Mouse (Mus musculus) hindbrain, embryonic 15.5 days (tissue): Measurements from ENCODE around the gene Rbm46. TPM values are rescaled to one million over a fixed set of nuclear protein-coding genes. Genes with fewer than 3 reads are reported as not detected.

Source experiments
- ATAC-seq: fragments of 200-750 bp; cut with Nextera tagmentation; 2 replicates; pipeline ENCODE4 v1.8.0; 2017; ENCODE audit warnings: low read depth, moderate number of reproducible peaks, moderate TSS enrichment; ENCODE audit not compliant: low FRiP score
- H3K27ac ChIP-seq: fragments of 300-500 bp; sonication (generic); replicated peaks from 2 replicates; pipeline ENCODE4 v1.5.1; 2015; ENCODE audit warnings: mild to moderate bottlenecking, inconsistent platforms
- H3K27me3 ChIP-seq: fragments of 300-500 bp; sonication (generic); 2 replicates; pipeline ENCODE4 v1.6.1; 2015; ENCODE audit warnings: control low read depth, inconsistent platforms
- H3K36me3 ChIP-seq: fragments of 300-500 bp; sonication (generic); 2 replicates; pipeline ENCODE4 v1.6.1; 2015; ENCODE audit warnings: control low read depth, inconsistent platforms
- H3K4me1 ChIP-seq: fragments of 300-500 bp; sonication (generic); replicated peaks from 2 replicates; pipeline ENCODE4 v1.6.1; 2015; ENCODE audit warnings: control low read depth, inconsistent platforms
- H3K4me2 ChIP-seq: fragments of 300-500 bp; sonication (generic); 2 replicates; pipeline ENCODE4 v1.6.1; 2015; ENCODE audit warnings: moderate library complexity, mild to moderate bottlenecking, inconsistent platforms
- H3K4me3 ChIP-seq: fragments of 300-500 bp; sonication (generic); 2 replicates; pipeline ENCODE4 v1.5.1; 2015; ENCODE audit warnings: mild to moderate bottlenecking, inconsistent platforms
- H3K9ac ChIP-seq: fragments of 300-500 bp; sonication (generic); 2 replicates; pipeline ENCODE4 v1.6.1; 2015; ENCODE audit warnings: inconsistent platforms
- H3K9me3 ChIP-seq: fragments of 300-500 bp; sonication (generic); 2 replicates; pipeline ENCODE4 v1.6.1; 2016; ENCODE audit warnings: control low read depth, inconsistent platforms
- WGBS: fragments of 180-500 bp; shearing (Covaris S2); methylation state at CpG from one replicate; pipeline ENCODE4 v1.1.7; 2015; 5-methylcytosine and 5-hydroxymethylcytosine counted together
- polyA plus RNA-seq: library from polyadenylated mRNA; unstranded; fragments of >200 nt; fragmentation: Nextera tagmentation; extraction: Ambion mirVana; gene quantifications from 2 replicates; pipeline ENCODE4 v1.2.1, GENCODE M21; 2015

Gene Rbm46
- 1.4 and 2.1 TPM in 2 replicates for polyA plus RNA-seq

DNA sequence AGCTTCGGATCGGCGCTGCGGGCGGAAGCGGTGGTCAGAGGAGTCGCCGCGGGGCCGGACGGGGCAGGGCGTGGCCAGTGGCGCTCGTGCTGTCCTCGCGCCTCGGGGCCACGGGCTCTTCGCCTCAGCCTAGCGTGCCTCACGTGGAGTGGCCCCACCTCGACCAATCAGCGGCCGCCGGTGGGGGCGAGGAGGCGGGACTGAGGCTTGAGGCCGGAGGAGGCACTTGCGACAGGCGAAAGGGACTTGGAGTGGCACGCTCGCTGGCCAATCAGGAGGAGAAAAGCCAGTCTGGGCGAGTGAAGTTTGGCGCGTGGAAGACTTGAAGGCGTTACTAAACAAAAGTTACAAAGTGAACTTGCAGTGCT lies at the start of gene Rbm46:
TSS of gene Rbm46 (minus strand) at position 112 of the 368 bp plus-strand sequence.
- Histone ChIP-seq H3K9me3 (no peaks in the 10 kb centered on the region), H3K4me1 (peaks cover 13% of the 10 kb centered on the region), H3K27ac (no peak within 1 kb of the TSS), H3K27me3 (peaks cover 29% of the 10 kb centered on the region), H3K4me3 (peak within 1 kb of the TSS; percentile 48), H3K9ac (no peak within 1 kb of the TSS), H3K36me3 (no peaks in the 10 kb centered on the region), H3K4me2 (peak within 1 kb of the TSS; percentile 75)
- ATAC-seq, result peak; percentile 96
- WGBS, result 18% methylated on average over 36 of the region's 36 CpGs

DNA sequence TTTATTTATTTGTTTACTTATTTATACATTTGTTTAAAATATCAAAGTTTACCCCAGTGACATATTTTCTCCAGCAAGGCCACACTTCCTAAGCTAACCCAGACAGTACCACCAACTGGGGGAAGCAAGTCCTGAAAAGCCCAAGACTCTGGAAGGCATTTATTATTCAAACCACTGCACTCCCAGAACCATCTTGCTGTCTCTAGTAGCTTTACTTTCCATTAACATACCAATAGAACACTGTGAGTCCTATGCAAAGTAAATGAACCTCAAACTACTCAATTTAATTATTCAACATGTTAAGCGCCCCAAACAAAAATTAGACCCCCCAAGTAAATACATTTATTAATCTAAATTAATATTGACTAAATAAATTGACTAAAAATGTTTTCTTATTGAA lies 39.3 kb upstream of the Rbm46 start:
- H3K27ac ChIP-seq, result no peak overlapping the region
- no peak overlapping the region for H3K9ac ChIP-seq
- ATAC-seq, result no peak
- H3K9me3 ChIP-seq, result no peaks in the 10 kb centered on the region
- H3K27me3 ChIP-seq, result no peaks in the 10 kb centered on the region
- 22% methylated on average over 1 of the region's 1 CpGs for WGBS
- H3K4me1 ChIP-seq, result no peaks in the 10 kb centered on the region
- H3K4me3 ChIP-seq, result no peak overlapping the region
- no peak overlapping the region for H3K4me2 ChIP-seq
- H3K36me3 ChIP-seq, result no peaks in the 10 kb centered on the region

DNA sequence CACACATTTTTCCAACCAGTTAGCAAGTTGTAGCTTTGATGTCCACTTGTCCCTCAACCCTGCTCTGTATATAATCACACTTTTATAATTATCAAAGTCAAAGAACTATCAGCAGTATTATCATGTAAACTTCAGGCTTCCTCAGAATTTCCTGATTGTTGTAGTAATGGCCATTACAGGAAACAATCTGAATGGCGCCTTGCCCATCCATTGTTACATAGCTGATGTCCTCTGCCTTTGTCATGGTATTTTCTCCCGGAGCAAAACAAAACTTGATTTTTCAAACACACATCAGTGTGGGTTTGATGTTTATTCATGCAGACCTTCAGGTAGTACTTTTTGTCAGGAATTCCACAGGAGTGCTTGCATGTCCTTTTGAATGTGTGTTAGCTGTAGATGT lies 32.4 kb upstream of the Rbm46 start:
- no peak overlapping the region for H3K9ac ChIP-seq
- H3K4me2 ChIP-seq, result no peak overlapping the region
- 86% methylated on average over 2 of the region's 2 CpGs for WGBS
- H3K4me3 ChIP-seq, result no peak overlapping the region
- H3K27ac ChIP-seq, result no peak overlapping the region
- no peak for ATAC-seq
- H3K4me1 ChIP-seq, result peaks cover 9% of the 10 kb centered on the region
- peaks cover 2% of the 10 kb centered on the region; the same call in 1 of the 2 replicates for H3K27me3 ChIP-seq
- H3K9me3 ChIP-seq, result no peaks in the 10 kb centered on the region
- H3K36me3 ChIP-seq, result no peaks in the 10 kb centered on the region

DNA sequence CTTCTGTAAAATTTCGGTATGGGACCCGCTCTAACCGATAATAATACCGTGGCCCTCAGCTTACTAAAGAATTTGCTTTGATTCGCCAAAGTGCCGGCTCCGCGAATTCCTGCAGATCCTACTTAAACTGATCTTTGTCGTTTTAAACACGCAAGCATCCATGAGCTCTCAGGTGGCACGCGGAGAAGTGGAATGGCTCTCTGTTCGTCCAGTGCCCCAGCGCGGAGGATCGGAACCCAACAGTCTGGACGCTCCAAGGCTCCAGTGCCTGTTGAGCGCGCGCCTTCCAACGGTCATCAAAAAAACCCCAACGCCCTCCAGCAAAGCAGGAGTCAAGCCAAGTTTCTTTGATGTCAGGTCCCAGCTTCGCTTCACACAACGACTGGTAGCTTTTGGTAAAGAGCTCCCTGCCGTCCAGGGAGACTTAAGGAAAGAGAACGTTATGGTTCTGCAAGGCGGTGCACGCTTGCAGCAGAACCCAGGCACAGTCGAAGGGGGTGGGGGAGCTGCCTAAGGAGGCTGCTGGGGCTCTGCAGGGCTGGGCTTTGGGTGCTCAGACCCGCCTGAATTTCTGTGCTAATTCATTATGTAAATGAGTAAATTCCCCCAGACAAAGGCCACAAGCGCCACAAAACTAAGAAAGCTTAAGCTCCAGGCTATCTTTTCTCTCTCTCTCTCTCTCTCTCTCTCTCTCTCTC lies 28.1 kb upstream of the Rbm46 start:
- peak overlapping the region; percentile 47 for H3K4me3 ChIP-seq
- H3K9ac ChIP-seq, result peak overlapping the region; percentile 30
- no peak overlapping the region for H3K27ac ChIP-seq
- no peaks in the 10 kb centered on the region for H3K9me3 ChIP-seq
- peaks cover 17% of the 10 kb centered on the region for H3K27me3 ChIP-seq
- WGBS, result 2% methylated on average over 31 of the region's 31 CpGs
- no peak for ATAC-seq
- H3K36me3 ChIP-seq, result no peaks in the 10 kb centered on the region
- H3K4me1 ChIP-seq, result peaks cover 13% of the 10 kb centered on the region
- H3K4me2 ChIP-seq, result peak overlapping the region; percentile 88

DNA sequence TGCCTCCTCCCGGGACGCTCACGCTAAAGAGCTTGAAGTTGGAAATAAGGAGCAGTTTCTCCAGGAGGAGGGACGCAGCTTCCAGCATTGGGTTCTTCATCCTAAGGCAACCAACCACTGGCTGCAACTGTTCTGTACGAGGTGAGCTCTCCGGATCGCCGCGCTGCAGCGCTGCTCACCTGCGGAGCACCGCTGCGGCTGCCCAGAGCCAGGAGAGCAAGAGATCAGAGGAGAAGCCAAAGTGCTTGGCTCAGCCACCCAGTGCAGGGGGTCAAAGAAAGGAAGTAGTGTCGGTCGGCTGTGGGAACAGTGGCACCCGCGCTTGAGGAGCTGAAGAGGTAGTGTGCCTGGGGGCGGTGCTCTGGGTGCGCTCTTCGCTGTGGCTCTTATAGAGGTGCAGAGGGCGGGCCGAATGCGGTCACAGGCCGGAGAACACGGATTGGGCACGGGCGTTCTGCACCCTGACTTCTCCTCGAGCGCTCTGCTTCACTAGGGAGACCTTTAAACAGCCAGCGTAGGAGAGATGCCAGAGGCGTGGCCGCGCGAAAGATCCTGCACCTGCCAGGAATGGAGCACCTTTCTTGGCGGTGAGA lies 27.4 kb upstream of the Rbm46 start, which contains the start of gene Lrat:
TSS of gene Lrat (minus strand) at position 361 of the 593 bp plus-strand sequence.
- peak; percentile 78 for ATAC-seq
- peak within 1 kb of the TSS; percentile 88 for H3K4me2 ChIP-seq
- H3K36me3 ChIP-seq, result no peaks in the 10 kb centered on the region
- under 1% methylated on average over 35 of the region's 35 CpGs for WGBS
- peak within 1 kb of the TSS; percentile 47 for H3K4me3 ChIP-seq
- peaks cover 17% of the 10 kb centered on the region for H3K27me3 ChIP-seq
- peaks cover 13% of the 10 kb centered on the region for H3K4me1 ChIP-seq
- peak within 1 kb of the TSS; percentile 30 for H3K9ac ChIP-seq
- H3K9me3 ChIP-seq, result no peaks in the 10 kb centered on the region
- H3K27ac ChIP-seq, result no peak within 1 kb of the TSS

DNA sequence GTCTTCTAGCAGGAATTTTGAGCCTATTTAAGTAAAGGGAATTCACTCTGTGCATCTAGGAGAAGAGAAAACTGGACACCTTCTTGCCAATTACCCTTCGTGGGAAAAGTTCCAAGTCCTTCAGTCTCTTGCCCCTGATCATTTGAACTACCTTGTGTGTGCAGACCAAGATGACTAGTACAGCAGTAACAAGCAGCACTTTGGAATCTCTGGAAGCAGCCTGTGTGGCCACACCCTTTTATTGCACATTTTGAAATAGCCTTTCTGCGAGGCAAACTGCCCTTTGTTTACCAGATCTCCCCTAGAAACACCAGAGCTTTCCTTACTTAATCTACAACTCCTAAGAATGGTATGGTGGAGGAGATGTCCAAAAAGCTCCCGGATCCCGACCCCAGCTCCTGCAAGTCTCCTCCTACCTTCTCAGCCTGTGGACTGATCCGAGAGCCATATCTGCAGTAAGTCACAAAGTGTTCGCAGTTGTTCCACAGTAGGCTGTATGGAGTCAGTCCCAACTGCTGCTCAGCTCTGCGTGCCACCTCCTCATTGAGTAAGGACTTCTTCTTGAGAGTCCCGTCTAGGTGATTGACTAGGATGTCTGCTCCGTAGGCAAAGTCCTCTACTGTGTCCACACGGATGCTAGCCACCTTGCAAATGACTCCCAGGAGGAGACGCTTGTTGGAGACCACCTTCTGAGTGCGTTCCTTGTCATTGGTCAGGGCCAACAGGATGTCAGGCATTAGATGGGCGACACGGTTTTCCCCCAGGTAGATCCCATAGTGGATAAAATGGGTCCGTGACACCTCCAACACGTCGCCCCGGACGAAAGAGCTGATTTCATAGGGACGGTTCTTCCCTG lies 26.7 kb upstream of the Rbm46 start:
- no peak overlapping the region for H3K9ac ChIP-seq
- H3K36me3 ChIP-seq, result no peaks in the 10 kb centered on the region
- 26% methylated on average over 20 of the region's 20 CpGs for WGBS
- H3K9me3 ChIP-seq, result no peaks in the 10 kb centered on the region
- peak overlapping the region; percentile 88 for H3K4me2 ChIP-seq
- peak overlapping the region; percentile 47 for H3K4me3 ChIP-seq
- 0 out of 2 replicates have a peak, but pooled peaks have one; percentile 11 for ATAC-seq
- peaks cover 17% of the 10 kb centered on the region for H3K27me3 ChIP-seq
- H3K27ac ChIP-seq, result no peak overlapping the region
- H3K4me1 ChIP-seq, result peaks cover 13% of the 10 kb centered on the region

DNA sequence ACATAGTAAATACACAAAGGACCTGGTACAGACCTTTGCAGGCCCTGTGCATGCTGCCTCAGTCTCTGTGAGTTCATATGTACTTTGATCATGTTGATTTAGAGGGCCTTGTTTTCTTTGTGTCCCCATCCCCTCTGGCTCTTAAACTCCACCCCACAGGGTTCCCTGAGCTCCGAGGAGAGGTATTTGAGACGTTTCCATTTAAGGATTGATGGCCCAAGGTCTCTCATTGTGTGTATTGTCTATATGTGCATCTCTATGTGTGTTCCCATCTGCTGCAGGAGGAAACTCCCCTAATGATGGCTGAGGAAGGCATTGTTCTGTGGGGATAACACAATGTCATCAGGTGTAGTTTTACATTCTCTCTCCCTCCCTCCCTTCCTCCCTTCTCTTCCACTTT lies 12.6 kb upstream of the Rbm46 start:
- Histone ChIP-seq H3K9me3 (no peaks in the 10 kb centered on the region), H3K4me3 (no peak overlapping the region), H3K9ac (no peak overlapping the region), H3K27ac (no peak overlapping the region), H3K36me3 (no peaks in the 10 kb centered on the region), H3K4me1 (no peaks in the 10 kb centered on the region), H3K27me3 (no peaks in the 10 kb centered on the region), H3K4me2 (no peak overlapping the region)
- ATAC-seq, result no peak
- WGBS, result 19% methylated on average over 2 of the region's 2 CpGs

DNA sequence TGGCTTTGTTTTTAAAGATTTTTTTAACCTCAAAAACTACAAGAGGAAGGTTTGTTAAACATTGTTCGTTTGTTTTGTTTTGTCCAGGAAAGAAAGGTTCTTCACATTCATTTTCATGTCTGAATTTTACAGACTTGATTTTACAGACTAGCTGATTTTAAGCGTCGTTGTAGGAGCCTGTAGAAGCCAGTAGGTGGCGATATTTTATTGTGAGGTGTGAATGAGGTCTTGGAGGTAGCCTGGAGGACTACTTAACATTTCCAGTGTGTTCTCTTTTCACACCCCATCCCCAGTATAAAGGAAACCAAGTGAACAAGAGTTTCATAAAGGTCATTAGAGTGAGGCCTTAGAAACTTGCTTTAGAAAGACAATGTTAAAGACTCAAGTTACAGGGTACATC lies 975 bp upstream of the Rbm46 start:
- 5% methylated on average over 4 of the region's 4 CpGs for WGBS
- H3K27me3 ChIP-seq, result peaks cover 29% of the 10 kb centered on the region
- H3K36me3 ChIP-seq, result no peaks in the 10 kb centered on the region
- no peak for ATAC-seq
- H3K4me2 ChIP-seq, result no peak overlapping the region
- H3K4me3 ChIP-seq, result no peak overlapping the region
- no peak overlapping the region for H3K9ac ChIP-seq
- no peak overlapping the region for H3K27ac ChIP-seq
- H3K9me3 ChIP-seq, result no peaks in the 10 kb centered on the region
- H3K4me1 ChIP-seq, result peaks cover 13% of the 10 kb centered on the region

DNA sequence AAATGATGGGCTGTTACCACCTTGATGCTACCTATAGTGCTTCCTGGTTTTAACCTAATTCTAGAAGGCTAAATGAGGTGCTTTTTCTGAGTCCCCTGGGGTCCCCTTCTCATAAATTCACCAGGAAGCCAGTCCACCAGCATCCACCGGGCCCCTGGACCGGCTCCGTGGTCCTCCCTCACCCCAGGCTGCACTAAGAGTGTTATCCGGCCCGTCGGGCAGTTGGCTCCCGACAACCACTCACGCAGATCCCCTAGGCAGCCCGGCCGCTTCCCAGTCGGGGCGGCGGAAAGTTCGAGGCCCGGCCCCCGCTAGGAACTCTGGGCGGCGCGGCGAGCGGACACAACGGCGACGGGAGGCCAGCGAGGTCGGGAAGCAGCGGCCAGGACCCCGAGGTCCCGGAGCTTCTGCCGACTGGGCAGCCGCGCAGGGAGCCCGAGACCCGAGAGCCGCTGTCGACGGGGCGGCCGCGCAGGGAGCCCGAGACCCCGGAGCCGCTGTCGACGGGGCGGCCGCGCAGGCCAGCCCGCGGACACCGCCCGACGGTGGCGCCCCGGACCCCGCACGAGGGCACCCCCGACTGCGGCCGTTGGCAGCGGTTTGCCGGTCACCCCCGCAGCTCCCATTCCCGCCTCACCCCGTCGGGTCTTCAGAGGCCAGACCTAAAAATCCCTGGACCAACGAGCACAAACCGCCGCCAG lies 462 bp downstream of the Rbm46 start:
- Histone ChIP-seq H3K9me3 (no peaks in the 10 kb centered on the region), H3K36me3 (no peaks in the 10 kb centered on the region), H3K27ac (no peak overlapping the region), H3K9ac (no peak overlapping the region), H3K27me3 (peaks cover 29% of the 10 kb centered on the region), H3K4me3 (peak overlapping the region; percentile 48), H3K4me1 (peaks cover 13% of the 10 kb centered on the region), H3K4me2 (peak overlapping the region; percentile 75)
- WGBS, result 22% methylated on average over 69 of the region's 69 CpGs
- ATAC-seq, result peak; percentile 57; the same call in 1 of the 2 replicates

DNA sequence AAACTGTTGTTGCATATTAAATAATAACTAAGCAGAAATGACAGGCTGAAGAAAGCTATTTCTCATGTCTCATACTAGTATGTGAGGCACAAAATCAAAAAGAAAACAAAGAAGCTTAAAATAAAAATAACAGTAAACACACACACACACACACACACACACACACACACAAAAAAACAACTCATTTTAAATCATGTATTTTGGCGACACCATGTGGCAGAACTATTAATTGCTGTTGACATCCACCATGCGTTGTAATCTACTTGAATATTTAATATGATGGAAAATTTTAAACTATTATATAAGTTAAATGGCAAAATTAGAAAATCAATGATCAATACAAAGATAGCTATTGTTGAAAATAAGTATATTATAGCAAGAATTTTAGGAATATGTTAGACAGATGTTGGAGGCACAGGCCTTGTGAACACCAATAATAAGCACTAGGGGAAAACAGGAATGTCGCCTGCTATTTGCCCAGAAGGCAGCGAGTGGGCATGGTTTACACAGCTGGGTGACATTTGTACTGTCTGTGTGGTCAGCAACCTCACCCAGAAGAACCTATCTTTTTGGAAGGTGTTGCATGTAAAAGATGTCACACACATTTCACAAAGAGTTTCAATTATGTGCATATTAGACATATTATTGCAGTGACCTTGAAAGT lies 18.7 kb downstream of the Rbm46 start:
- no peak overlapping the region for H3K4me2 ChIP-seq
- no peaks in the 10 kb centered on the region for H3K9me3 ChIP-seq
- no peak overlapping the region for H3K4me3 ChIP-seq
- no peaks in the 10 kb centered on the region for H3K36me3 ChIP-seq
- WGBS, result 28% methylated on average over 4 of the region's 4 CpGs
- no peak for ATAC-seq
- H3K9ac ChIP-seq, result no peak overlapping the region
- H3K4me1 ChIP-seq, result no peaks in the 10 kb centered on the region
- H3K27me3 ChIP-seq, result no peaks in the 10 kb centered on the region
- no peak overlapping the region for H3K27ac ChIP-seq

DNA sequence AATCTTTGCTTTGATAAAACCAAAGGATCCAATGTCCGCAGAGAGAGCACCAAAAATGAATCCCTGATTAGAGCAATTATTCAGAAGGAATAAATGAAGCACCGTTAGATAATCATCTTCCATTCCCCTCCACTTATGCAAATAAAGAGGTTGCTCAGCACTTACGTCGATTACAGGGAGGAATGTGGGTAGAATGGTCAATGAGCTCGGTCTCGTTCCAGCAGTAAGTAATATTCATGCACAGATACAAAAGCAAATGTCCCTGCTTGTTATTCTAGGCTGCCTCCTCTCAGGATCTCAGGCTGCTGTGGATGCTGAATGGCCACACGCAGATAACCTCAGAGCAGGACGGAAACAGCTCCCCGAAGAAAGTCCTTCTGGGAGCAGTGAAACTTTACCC lies 51.1 kb downstream of the Rbm46 start:
- no peak overlapping the region for H3K9ac ChIP-seq
- no peak for ATAC-seq
- no peak overlapping the region for H3K27ac ChIP-seq
- H3K4me3 ChIP-seq, result no peak overlapping the region
- WGBS, result 62% methylated on average over 9 of the region's 9 CpGs
- H3K27me3 ChIP-seq, result no peaks in the 10 kb centered on the region
- no peak overlapping the region for H3K4me2 ChIP-seq
- no peaks in the 10 kb centered on the region for H3K4me1 ChIP-seq
- no peaks in the 10 kb centered on the region for H3K36me3 ChIP-seq
- H3K9me3 ChIP-seq, result no peaks in the 10 kb centered on the region
